Mouse (Mus musculus) forelimb bud, embryonic 11.5 days (tissue): ENCODE data around the gene S1pr4.

ENCODE experiments used
- DNase-seq: peaks from one replicate; pipeline ENCODE4 v3.0.0-alpha.2; 2012; ENCODE audit warnings: low read depth, low spot score

Gene S1pr4

GRCm38 (mm10) chr10:81519227-81519977, 19.5 kb upstream of the S1pr4 start:
- DNase-seq: no peak

- DNase-seq: peak; percentile 63
These were observed 18.6 kb upstream of the S1pr4 start for GRCm38 (mm10) chr10:81518546-81518945.

GRCm38 (mm10) chr10:81517227-81517626, 17.3 kb upstream of the S1pr4 start:
- no peak for DNase-seq

GRCm38 (mm10) chr10:81513798-81514197, 13.9 kb upstream of the S1pr4 start:
- DNase-seq: no peak

GRCm38 (mm10) chr10:81510246-81510810, 10.4 kb upstream of the S1pr4 start:
- no peak for DNase-seq

- no peak for DNase-seq
These were observed 8.0 kb upstream of the S1pr4 start for GRCm38 (mm10) chr10:81507691-81508489.

- DNase-seq: no peak
These were observed 7.2 kb upstream of the S1pr4 start for GRCm38 (mm10) chr10:81507095-81507494.

GRCm38 (mm10) chr10:81505016-81505664, 5.2 kb upstream of the S1pr4 start:
- DNase-seq: no peak

GRCm38 (mm10) chr10:81502658-81503057, 2.7 kb upstream of the S1pr4 start:
- DNase-seq: peak; percentile 68

GRCm38 (mm10) chr10:81501863-81502262, 1.9 kb upstream of the S1pr4 start:
- no peak for DNase-seq

- no peak for DNase-seq
These were observed 556 bp downstream of the S1pr4 start for GRCm38 (mm10) chr10:81499250-81499901.

- no peak for DNase-seq
These were observed 1.3 kb downstream of the S1pr4 start for GRCm38 (mm10) chr10:81498316-81499249.

GRCm38 (mm10) chr10:81497401-81498270, 2.3 kb downstream of the S1pr4 start:
- DNase-seq: no peak

- no peak for DNase-seq
These were observed 3.0 kb downstream of the S1pr4 start for GRCm38 (mm10) chr10:81496969-81497368.

- DNase-seq: peak; percentile 99
These were observed 3.5 kb downstream of the S1pr4 start, which contains the start of gene Ncln for GRCm38 (mm10) chr10:81496264-81496901. Gene Ncln (minus strand): TSS chr10:81496392.

GRCm38 (mm10) chr10:81495616-81496263, 4.2 kb downstream of the S1pr4 start:
- DNase-seq: no peak

- DNase-seq: no peak
These were observed 4.8 kb downstream of the S1pr4 start for GRCm38 (mm10) chr10:81495151-81495550.
